Comparison of ENCODE assay signal across 8 mouse cellular contexts in the genomic region with DNA sequence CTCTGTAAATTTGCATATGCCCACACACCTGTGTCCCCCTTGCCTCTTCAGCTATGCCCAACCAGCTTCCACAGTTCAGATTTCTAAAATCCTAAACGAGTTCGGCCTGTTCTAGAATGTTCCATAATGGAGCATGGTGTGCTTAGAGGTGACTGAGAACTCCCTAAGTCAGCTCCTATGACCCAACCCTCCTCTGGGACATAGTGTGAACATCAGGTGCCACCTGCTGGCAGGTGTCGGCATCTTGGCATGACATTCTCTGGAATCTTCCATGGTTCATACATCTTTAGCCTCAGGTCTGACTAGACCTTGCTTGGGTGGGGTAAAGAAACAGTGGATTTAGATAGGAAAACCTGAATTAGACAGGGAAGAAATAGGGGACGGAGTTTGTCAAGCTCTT. TPM values are rescaled to one million over a fixed set of nuclear protein-coding genes. Genes with fewer than 3 reads are reported as not detected.
DNase-seq lines count a peak whose midpoint lies in the region; ATAC-seq and TF ChIP-seq lines count a peak whose summit lies in the region.

No protein-coding gene starts in this region.

- no peak overlapping the region for H3K4me3 ChIP-seq in forebrain, embryonic 14.5 days (ENCODE audit: low read depth, low read length)
- H3K4me3 ChIP-seq in forebrain, embryonic 16.5 days (replicated peaks; ENCODE audit: low read length), result no peak overlapping the region
- no peak overlapping the region for H3K4me3 ChIP-seq in E14TG2a.4 (replicated peaks; ENCODE audit: low read length)
- no peak overlapping the region for H3K4me3 ChIP-seq in embryonic fibroblast, embryonic 13.5 days (ENCODE audit: insufficient read depth, low read length)
- H3K4me3 ChIP-seq in liver, embryonic 16.5 days (ENCODE audit: low read depth, low read length), result no peak overlapping the region; the same call in 1 of the 2 replicates
- H3K4me3 ChIP-seq in stomach, embryonic 16.5 days (replicated peaks; ENCODE audit: low read length), result no peak overlapping the region

- no peaks in the 10 kb centered on the region for H3K9me3 ChIP-seq in forebrain, embryonic 14.5 days (replicated peaks; ENCODE audit: control insufficient read depth, low read length)
- H3K9me3 ChIP-seq in forebrain, embryonic 16.5 days (ENCODE audit: control insufficient read depth, low read length), result no peaks in the 10 kb centered on the region
- H3K9me3 ChIP-seq in E14TG2a.4 (ENCODE audit: low read length), result no peaks in the 10 kb centered on the region
- no peaks in the 10 kb centered on the region for H3K9me3 ChIP-seq in liver, embryonic 16.5 days (replicated peaks; ENCODE audit: control insufficient read depth, low read length)
- H3K9me3 ChIP-seq in stomach, embryonic 16.5 days (replicated peaks; ENCODE audit: control insufficient read depth, low read length), result no peaks in the 10 kb centered on the region

- no peak for TF ChIP-seq POLR2A in embryonic fibroblast, embryonic 13.5 days (IDR thresholded peaks at IDR 0.05; ENCODE audit: low read depth, low read length)

- H3K9ac ChIP-seq in forebrain, embryonic 14.5 days (ENCODE audit: low read length), result no peak overlapping the region
- no peak overlapping the region for H3K9ac ChIP-seq in forebrain, embryonic 16.5 days (replicated peaks; ENCODE audit: low read depth, low read length)
- peak overlapping the region; percentile 29 for H3K9ac ChIP-seq in liver, embryonic 16.5 days (ENCODE audit: low read depth, low read length)
- H3K9ac ChIP-seq in stomach, embryonic 16.5 days (ENCODE audit: low read length), result no peak overlapping the region

- TF ChIP-seq CTCF in E14TG2a.4 (conservative IDR thresholded peaks at IDR 0.05; ENCODE audit: low read length), result peak; percentile 37
- 0 out of 2 replicates have a peak, but pooled peaks have one; percentile 23 for TF ChIP-seq CTCF in embryonic fibroblast, embryonic 13.5 days (IDR thresholded peaks at IDR 0.05; ENCODE audit: borderline replicate concordance, insufficient read depth, low read length)

- no peak for ATAC-seq in forebrain, embryonic 14.5 days
- no peak for ATAC-seq in forebrain, embryonic 16.5 days
- peak; percentile 50 for ATAC-seq in liver, embryonic 16.5 days (ENCODE audit: low read depth)
- ATAC-seq in stomach, embryonic 16.5 days (ENCODE audit: insufficient read depth, low FRiP score), result peak; percentile 50

- no peak overlapping the region for H3K4me2 ChIP-seq in forebrain, embryonic 14.5 days (ENCODE audit: low read length)
- no peak overlapping the region for H3K4me2 ChIP-seq in forebrain, embryonic 16.5 days (ENCODE audit: low read length)
- H3K4me2 ChIP-seq in liver, embryonic 16.5 days (ENCODE audit: low read depth, low read length), result peak overlapping the region; percentile 53
- H3K4me2 ChIP-seq in stomach, embryonic 16.5 days (ENCODE audit: low read depth, low read length), result no peak overlapping the region

- no peaks in the 10 kb centered on the region for H3K27me3 ChIP-seq in forebrain, embryonic 14.5 days (replicated peaks; ENCODE audit: control insufficient read depth, insufficient read depth, low read length)
- H3K27me3 ChIP-seq in forebrain, embryonic 16.5 days (replicated peaks; ENCODE audit: control insufficient read depth, insufficient read depth, low read length), result no peaks in the 10 kb centered on the region
- peaks cover 9% of the 10 kb centered on the region; the same call in 1 of the 2 replicates for H3K27me3 ChIP-seq in E14TG2a.4 (ENCODE audit: insufficient read depth, low read length)
- no peaks in the 10 kb centered on the region for H3K27me3 ChIP-seq in liver, embryonic 16.5 days (ENCODE audit: control insufficient read depth, insufficient read depth, low read depth, low read length)
- no peaks in the 10 kb centered on the region for H3K27me3 ChIP-seq in stomach, embryonic 16.5 days (ENCODE audit: control insufficient read depth, insufficient read depth, low read length)

- H3K4me1 ChIP-seq in forebrain, embryonic 14.5 days (ENCODE audit: control insufficient read depth, insufficient read depth, low read length), result no peaks in the 10 kb centered on the region
- no peaks in the 10 kb centered on the region for H3K4me1 ChIP-seq in forebrain, embryonic 16.5 days (replicated peaks; ENCODE audit: control insufficient read depth, insufficient read depth, low read length)
- H3K4me1 ChIP-seq in E14TG2a.4 (replicated peaks; ENCODE audit: low read depth, low read length), result peaks cover 3% of the 10 kb centered on the region; the same call in 1 of the 2 replicates
- no peaks in the 10 kb centered on the region for H3K4me1 ChIP-seq in embryonic fibroblast, embryonic 13.5 days (ENCODE audit: control insufficient read depth, insufficient read depth, low read length)
- peaks cover 21% of the 10 kb centered on the region for H3K4me1 ChIP-seq in liver, embryonic 16.5 days (ENCODE audit: control insufficient read depth, low read depth, low read length)
- H3K4me1 ChIP-seq in stomach, embryonic 16.5 days (ENCODE audit: control insufficient read depth, insufficient read depth, low read length), result no peaks in the 10 kb centered on the region

- DNase-seq in forebrain, embryonic 14.5 days (ENCODE audit: low spot score), result peak; percentile 8
- no peak for DNase-seq in gastrocnemius, postnatal 4 days (ENCODE audit: low spot score in 2 of 2)
- DNase-seq in adrenal gland, adult 2 months, result no peak

- H3K27ac ChIP-seq in forebrain, embryonic 14.5 days (ENCODE audit: low read depth, low read length), result no peak overlapping the region
- H3K27ac ChIP-seq in forebrain, embryonic 16.5 days (ENCODE audit: low read length), result no peak overlapping the region
- H3K27ac ChIP-seq in embryonic fibroblast, embryonic 13.5 days (ENCODE audit: insufficient read depth, low read length), result no peak overlapping the region
- H3K27ac ChIP-seq in liver, embryonic 16.5 days (ENCODE audit: low read length), result peak overlapping the region; percentile 93
- H3K27ac ChIP-seq in stomach, embryonic 16.5 days (ENCODE audit: low read length), result no peak overlapping the region

- 77% methylated on average over 4 of the region's 4 CpGs for WGBS in forebrain, embryonic 14.5 days
- 82% methylated on average over 4 of the region's 4 CpGs for WGBS in forebrain, embryonic 16.5 days
- WGBS in liver, embryonic 16.5 days (ENCODE audit: insufficient replicate concordance), result 57% methylated on average over 4 of the region's 4 CpGs
- 83% methylated on average over 4 of the region's 4 CpGs for WGBS in stomach, embryonic 16.5 days

- no peaks in the 10 kb centered on the region for H3K36me3 ChIP-seq in forebrain, embryonic 14.5 days (ENCODE audit: control insufficient read depth, insufficient read depth, low read length)
- no peaks in the 10 kb centered on the region for H3K36me3 ChIP-seq in forebrain, embryonic 16.5 days (ENCODE audit: control insufficient read depth, insufficient read depth)
- no peaks in the 10 kb centered on the region for H3K36me3 ChIP-seq in E14TG2a.4 (ENCODE audit: insufficient read depth, low read length)
- H3K36me3 ChIP-seq in liver, embryonic 16.5 days (ENCODE audit: control insufficient read depth, insufficient read depth), result no peaks in the 10 kb centered on the region
- no peaks in the 10 kb centered on the region for H3K36me3 ChIP-seq in stomach, embryonic 16.5 days (ENCODE audit: control insufficient read depth, insufficient read depth, low read length)

RNA-seq across cellular contexts. Expression of gene Muc6, which starts 15.9 kb away (rescaled TPM):
- polyA plus RNA-seq in forebrain, embryonic 14.5 days (2014; fragmentation: Nextera tagmentation; extraction: Ambion mirVana), result 0.09 and 0.16 TPM in 2 replicates
- polyA plus RNA-seq in forebrain, embryonic 16.5 days (2015; fragmentation: Nextera tagmentation; extraction: Ambion mirVana), result 0.15 and 0.20 TPM in 2 replicates
- polyA plus RNA-seq in embryonic fibroblast, embryonic 13.5 days (2011; ENCODE audit: insufficient read length, low read depth, missing spikeins), result not detected in 2 replicates
- 2.8 and 3.1 TPM in 2 replicates for polyA plus RNA-seq in liver, embryonic 16.5 days (2015; fragmentation: Nextera tagmentation; extraction: Ambion mirVana)
- polyA plus RNA-seq in stomach, embryonic 16.5 days (2015; fragmentation: Nextera tagmentation; extraction: Ambion mirVana), result 3.8 and 6.3 TPM in 2 replicates
- total RNA-seq in gastrocnemius, postnatal 4 days (2021), result not detected
- total RNA-seq in adrenal gland, adult 2 months (2021), result not detected
- 0.01 and 0.09 TPM in 2 replicates for polyA plus RNA-seq in adrenal gland, adult 2 months (2012; rRNA removed)

RNA-seq across cellular contexts. Expression of gene Muc2, which starts 19.1 kb away (rescaled TPM):
- not detected in 2 replicates for polyA plus RNA-seq in forebrain, embryonic 14.5 days (2014; fragmentation: Nextera tagmentation; extraction: Ambion mirVana)
- 0.18 and 0.47 TPM in 2 replicates for polyA plus RNA-seq in forebrain, embryonic 16.5 days (2015; fragmentation: Nextera tagmentation; extraction: Ambion mirVana)
- polyA plus RNA-seq in embryonic fibroblast, embryonic 13.5 days (2011; ENCODE audit: insufficient read length, low read depth, missing spikeins), result 0.21 and 0.83 TPM in 2 replicates
- polyA plus RNA-seq in liver, embryonic 16.5 days (2015; fragmentation: Nextera tagmentation; extraction: Ambion mirVana), result 0.24 TPM in 1 of 2 replicates, not detected in the other
- 2.5 and 3.2 TPM in 2 replicates for polyA plus RNA-seq in stomach, embryonic 16.5 days (2015; fragmentation: Nextera tagmentation; extraction: Ambion mirVana)
- total RNA-seq in gastrocnemius, postnatal 4 days (2021), result under 1 TPM; 0.52 to 0.59 TPM
- under 1 TPM; 0.17 to 0.75 TPM for total RNA-seq in adrenal gland, adult 2 months (2021)
- polyA plus RNA-seq in adrenal gland, adult 2 months (2012; rRNA removed), result 0.54 and 0.67 TPM in 2 replicates

Comparison
In these comparisons a context has a peak if more than half of its experiments do, and no peak if none do; other contexts are left out.
1. ATAC-seq: peak in liver, embryonic 16.5 days (single experiment) and stomach, embryonic 16.5 days (single experiment); none in forebrain, embryonic 14.5 days (single experiment) and forebrain, embryonic 16.5 days (single experiment).